Mouse (Mus musculus): ENCODE results near the gene Thpo. TPM values are rescaled to one million over a fixed set of nuclear protein-coding genes. Genes with fewer than 3 reads are reported as not detected.

Thpo gene
- polyA plus RNA-seq, 1 experiment = 0.09 TPM

DNA sequence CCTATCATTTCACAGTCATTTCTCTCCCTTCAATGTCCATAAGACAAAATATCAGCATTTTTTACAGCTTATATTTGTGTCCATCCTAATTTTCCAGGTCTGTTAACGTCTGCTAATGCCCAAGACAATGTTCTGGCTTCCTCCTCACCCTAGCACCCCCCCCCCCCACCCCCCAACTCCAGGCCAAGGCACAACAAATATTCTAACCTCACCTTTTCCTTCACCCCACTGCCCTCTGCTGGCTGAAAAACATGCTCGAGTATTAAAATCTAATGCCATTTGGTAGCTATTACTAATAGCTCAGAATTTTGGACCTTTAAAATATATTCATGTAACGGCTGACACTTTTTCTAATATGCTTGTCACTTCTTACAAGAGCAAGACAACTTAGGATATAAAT lies 27.4 kb upstream of the Thpo start:
- Histone ChIP-seq H3K4me1 (ENCODE audit: control insufficient read depth, insufficient read depth, insufficient read length) (no peaks in the 10 kb centered on the region), H3K27me3 (ENCODE audit: control insufficient read depth, insufficient read depth, low read length) (no peaks in the 10 kb centered on the region), H3K4me3 (ENCODE audit: extremely low read depth, insufficient read depth, insufficient read length) (no peak overlapping the region), H3K36me3 (ENCODE audit: control insufficient read depth, insufficient read depth, low read length) (no peaks in the 10 kb centered on the region), H3K27ac (ENCODE audit: insufficient read depth, low read length) (no peak overlapping the region)
- no peak for TF ChIP-seq POLR2A (IDR thresholded peaks at IDR 0.05; ENCODE audit: low read depth, low read length)
- TF ChIP-seq CTCF (IDR thresholded peaks at IDR 0.05; ENCODE audit: extremely low read depth, insufficient read depth, insufficient read length, insufficient replicate concordance) = no peak
- peak; percentile 7 to 28 for DNase-seq (ENCODE audit: low read depth in 1 of 2, low spot score in 2 of 2)
- WGBS = 13% methylated on average over 3 of the region's 3 CpGs

DNA sequence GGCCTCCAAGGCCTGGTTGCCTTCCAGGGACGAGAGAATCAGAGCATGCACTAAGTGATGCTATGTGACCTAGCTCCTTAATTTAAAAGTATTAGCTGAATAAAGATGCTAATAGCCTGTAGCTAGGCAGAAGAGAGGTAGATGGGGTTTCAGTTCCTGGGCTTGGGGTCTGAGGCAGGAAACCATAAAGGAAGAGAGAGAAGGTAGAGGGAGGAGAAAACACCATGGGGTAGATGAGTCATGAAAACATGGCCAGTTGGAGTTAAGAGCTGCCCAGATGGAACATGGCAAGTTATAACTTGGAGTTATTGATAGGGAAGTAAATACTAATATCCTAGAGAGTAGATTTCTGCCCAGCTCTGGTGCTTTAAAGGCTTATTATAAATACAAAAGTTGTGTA lies 23.1 kb upstream of the Thpo start:
- 66% methylated on average over 1 of the region's 1 CpGs for WGBS
- TF ChIP-seq CTCF (IDR thresholded peaks at IDR 0.05; ENCODE audit: extremely low read depth, insufficient read depth, insufficient read length, insufficient replicate concordance) (no peak), POLR2A (IDR thresholded peaks at IDR 0.05; ENCODE audit: low read depth, low read length) (no peak)

GRCm38 (mm10) chr16:20756052-20756451 lies 21.7 kb upstream of the Thpo start:
- DNase-seq (ENCODE audit: low read depth in 1 of 2, low spot score in 2 of 2) = no peak
- 82% methylated on average over 5 of the region's 5 CpGs for WGBS
- no peak overlapping the region for H3K27ac ChIP-seq (ENCODE audit: insufficient read depth, low read length)
- H3K27me3 ChIP-seq (ENCODE audit: control insufficient read depth, insufficient read depth, low read length) = no peaks in the 10 kb centered on the region
- TF ChIP-seq POLR2A (IDR thresholded peaks at IDR 0.05; ENCODE audit: low read depth, low read length) (no peak), CTCF (IDR thresholded peaks at IDR 0.05; ENCODE audit: extremely low read depth, insufficient read depth, insufficient read length, insufficient replicate concordance) (no peak)
- H3K36me3 ChIP-seq (ENCODE audit: control insufficient read depth, insufficient read depth, low read length) = no peaks in the 10 kb centered on the region
- no peak overlapping the region for H3K4me3 ChIP-seq (ENCODE audit: extremely low read depth, insufficient read depth, insufficient read length)
- H3K4me1 ChIP-seq (ENCODE audit: control insufficient read depth, insufficient read depth, insufficient read length) = no peaks in the 10 kb centered on the region

More for the DNA sequence above, 23.1 kb upstream of the Thpo start:
- no peak overlapping the region for H3K4me3 ChIP-seq (ENCODE audit: extremely low read depth, insufficient read depth, insufficient read length)
- no peaks in the 10 kb centered on the region for H3K36me3 ChIP-seq (ENCODE audit: control insufficient read depth, insufficient read depth, low read length)
- H3K27me3 ChIP-seq (ENCODE audit: control insufficient read depth, insufficient read depth, low read length) = no peaks in the 10 kb centered on the region
- DNase-seq (ENCODE audit: low read depth in 1 of 2, low spot score in 2 of 2) = no peak
- H3K27ac ChIP-seq (ENCODE audit: insufficient read depth, low read length) = no peak overlapping the region
- no peaks in the 10 kb centered on the region for H3K4me1 ChIP-seq (ENCODE audit: control insufficient read depth, insufficient read depth, insufficient read length)

GRCm38 (mm10) chr16:20750518-20750917 lies 16.2 kb upstream of the Thpo start:
- Histone ChIP-seq H3K4me3 (ENCODE audit: extremely low read depth, insufficient read depth, insufficient read length) (no peak overlapping the region), H3K27me3 (ENCODE audit: control insufficient read depth, insufficient read depth, low read length) (no peaks in the 10 kb centered on the region), H3K4me1 (ENCODE audit: control insufficient read depth, insufficient read depth, insufficient read length) (no peaks in the 10 kb centered on the region), H3K36me3 (ENCODE audit: control insufficient read depth, insufficient read depth, low read length) (no peaks in the 10 kb centered on the region), H3K27ac (ENCODE audit: insufficient read depth, low read length) (no peak overlapping the region)
- DNase-seq (ENCODE audit: low read depth in 1 of 2, low spot score in 2 of 2) = no peak
- WGBS = 80% methylated on average over 8 of the region's 8 CpGs
- TF ChIP-seq POLR2A (IDR thresholded peaks at IDR 0.05; ENCODE audit: low read depth, low read length) = no peak
- TF ChIP-seq CTCF (IDR thresholded peaks at IDR 0.05; ENCODE audit: extremely low read depth, insufficient read depth, insufficient read length, insufficient replicate concordance) = no peak

GRCm38 (mm10) chr16:20746641-20747040 lies 12.3 kb upstream of the Thpo start:
- Histone ChIP-seq H3K27me3 (ENCODE audit: control insufficient read depth, insufficient read depth, low read length) (no peaks in the 10 kb centered on the region), H3K36me3 (ENCODE audit: control insufficient read depth, insufficient read depth, low read length) (no peaks in the 10 kb centered on the region), H3K4me1 (ENCODE audit: control insufficient read depth, insufficient read depth, insufficient read length) (no peaks in the 10 kb centered on the region), H3K4me3 (ENCODE audit: extremely low read depth, insufficient read depth, insufficient read length) (no peak overlapping the region), H3K27ac (ENCODE audit: insufficient read depth, low read length) (no peak overlapping the region)
- DNase-seq (ENCODE audit: low read depth in 1 of 2, low spot score in 2 of 2) = no peak
- WGBS = 54% methylated on average over 6 of the region's 6 CpGs
- TF ChIP-seq POLR2A (IDR thresholded peaks at IDR 0.05; ENCODE audit: low read depth, low read length) = no peak
- TF ChIP-seq CTCF (IDR thresholded peaks at IDR 0.05; ENCODE audit: extremely low read depth, insufficient read depth, insufficient read length, insufficient replicate concordance) = no peak

DNA sequence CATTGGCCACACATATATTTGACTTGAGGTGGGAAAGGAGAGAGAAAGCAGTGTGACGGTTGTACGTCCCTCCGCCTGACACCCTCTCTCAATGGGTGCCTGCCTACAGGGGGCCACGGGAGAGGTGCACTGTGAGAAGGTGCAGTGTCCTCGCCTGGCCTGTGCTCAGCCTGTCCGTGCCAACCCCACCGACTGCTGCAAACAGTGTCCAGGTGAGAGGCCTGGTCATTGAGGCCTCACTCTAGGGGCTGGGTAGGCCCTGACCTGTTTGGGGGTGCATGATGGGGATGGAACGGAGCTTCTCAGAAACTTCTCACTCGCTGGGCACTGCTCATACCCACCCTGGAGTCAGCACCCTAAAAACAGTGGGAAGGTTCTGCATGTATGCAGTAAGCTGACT lies 5.5 kb upstream of the Thpo start:
- no peak overlapping the region for H3K4me3 ChIP-seq (ENCODE audit: extremely low read depth, insufficient read depth, insufficient read length)
- H3K27ac ChIP-seq (ENCODE audit: insufficient read depth, low read length) = no peak overlapping the region
- WGBS = 90% methylated on average over 9 of the region's 9 CpGs

DNA sequence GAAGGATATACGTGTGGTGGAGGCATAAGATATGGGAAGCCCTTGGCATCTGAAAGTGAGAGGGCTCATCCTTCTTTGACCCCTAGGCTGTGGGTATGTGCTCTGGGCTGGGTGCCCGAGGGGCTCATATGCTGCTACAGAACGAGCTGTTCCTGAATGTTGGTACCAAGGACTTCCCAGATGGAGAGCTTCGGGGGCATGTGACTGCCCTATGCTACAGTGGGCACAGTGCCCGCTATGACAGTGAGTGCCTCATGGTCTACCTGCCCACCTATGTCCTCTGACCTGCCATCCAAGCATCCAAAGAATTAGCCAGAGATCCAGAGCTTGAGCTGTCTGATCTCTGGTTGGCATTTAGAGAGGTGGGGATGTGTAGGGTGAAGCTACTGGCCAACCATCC lies 2.5 kb upstream of the Thpo start:
- WGBS = 88% methylated on average over 5 of the region's 5 CpGs
- no peak for TF ChIP-seq CTCF (IDR thresholded peaks at IDR 0.05; ENCODE audit: extremely low read depth, insufficient read depth, insufficient read length, insufficient replicate concordance)
- TF ChIP-seq POLR2A (IDR thresholded peaks at IDR 0.05; ENCODE audit: low read depth, low read length) = no peak

More for the DNA sequence above, 5.5 kb upstream of the Thpo start:
- peaks cover 1% of the 10 kb centered on the region for H3K27me3 ChIP-seq (ENCODE audit: control insufficient read depth, insufficient read depth, low read length)
- no peaks in the 10 kb centered on the region for H3K36me3 ChIP-seq (ENCODE audit: control insufficient read depth, insufficient read depth, low read length)
- H3K4me1 ChIP-seq (ENCODE audit: control insufficient read depth, insufficient read depth, insufficient read length) = no peaks in the 10 kb centered on the region
- DNase-seq (ENCODE audit: low read depth in 1 of 2, low spot score in 2 of 2) = no peak
- TF ChIP-seq CTCF (IDR thresholded peaks at IDR 0.05; ENCODE audit: extremely low read depth, insufficient read depth, insufficient read length, insufficient replicate concordance) (no peak), POLR2A (IDR thresholded peaks at IDR 0.05; ENCODE audit: low read depth, low read length) (no peak)

More for the DNA sequence above, 2.5 kb upstream of the Thpo start:
- no peaks in the 10 kb centered on the region for H3K36me3 ChIP-seq (ENCODE audit: control insufficient read depth, insufficient read depth, low read length)
- no peak overlapping the region for H3K27ac ChIP-seq (ENCODE audit: insufficient read depth, low read length)
- DNase-seq (ENCODE audit: low read depth in 1 of 2, low spot score in 2 of 2) = no peak
- H3K4me3 ChIP-seq (ENCODE audit: extremely low read depth, insufficient read depth, insufficient read length) = no peak overlapping the region
- H3K27me3 ChIP-seq (ENCODE audit: control insufficient read depth, insufficient read depth, low read length) = peaks cover 18% of the 10 kb centered on the region
- H3K4me1 ChIP-seq (ENCODE audit: control insufficient read depth, insufficient read depth, insufficient read length) = no peaks in the 10 kb centered on the region; the same call in 1 of the 2 replicates

All from spleen, adult 2 months (tissue).